Mouse (Mus musculus) layer of hippocampus, adult 18-20 months (tissue): ENCODE measurements around the gene Hdgfl3. TPM values are rescaled to one million over a fixed set of nuclear protein-coding genes. Genes with fewer than 3 reads are reported as not detected.

Experiments
- DNase-seq, 2 experiments: peaks; one replicate each; pipeline ENCODE4 v3.0.0; 2022; ENCODE audit warnings: low spot score in 2 of 2
- long read RNA-seq: library from polyadenylated mRNA; stranded (forward); transcript quantifications from one replicate; pipeline ENCODE4 v2.0.0, GENCODE M21; 2021
- total RNA-seq, 2 experiments: library from RNA; stranded (reverse); gene quantifications; 2 replicates each; pipeline ENCODE4 v1.2.3; 2021

The Hdgfl3 gene
- 10 to 100 TPM; 61.4 to 62.0 TPM for total RNA-seq
- long read RNA-seq, full-length matches to known transcripts, result 48 of 64 reads
- long read RNA-seq, partial matches to known transcripts, result 2 of 64 reads
- long read RNA-seq, other reads (novel, unspliced or antisense), result 14 of 64 reads

DNA sequence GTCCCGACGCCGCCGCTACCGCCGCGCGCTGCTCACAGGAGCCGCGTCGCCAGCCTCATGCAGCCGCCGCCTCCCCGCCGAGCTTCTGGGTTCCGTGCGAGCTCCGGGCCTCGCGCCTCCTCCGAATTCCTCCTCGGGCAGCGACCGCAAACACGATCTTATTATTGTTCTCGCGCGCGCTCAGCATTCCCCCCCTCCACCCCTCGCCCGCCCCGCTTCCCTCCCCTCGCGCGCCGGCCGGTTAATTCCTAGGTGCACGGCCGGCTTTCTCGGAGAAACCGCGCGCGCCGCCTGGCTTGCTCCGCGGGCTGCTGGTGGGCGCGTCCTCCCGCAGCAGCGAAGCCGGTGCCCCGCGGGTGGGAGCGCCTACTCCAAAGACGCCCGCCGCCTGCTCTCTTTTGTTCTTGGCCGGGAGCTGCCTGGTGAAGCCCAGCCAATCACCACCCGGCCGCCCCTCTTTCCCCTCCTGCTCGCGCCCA lies at the start of gene Hdgfl3:
TSS of gene Hdgfl3 (minus strand) at position 207 of the 479 bp plus-strand sequence.
- peak; percentile 70 to 82 for DNase-seq

DNA sequence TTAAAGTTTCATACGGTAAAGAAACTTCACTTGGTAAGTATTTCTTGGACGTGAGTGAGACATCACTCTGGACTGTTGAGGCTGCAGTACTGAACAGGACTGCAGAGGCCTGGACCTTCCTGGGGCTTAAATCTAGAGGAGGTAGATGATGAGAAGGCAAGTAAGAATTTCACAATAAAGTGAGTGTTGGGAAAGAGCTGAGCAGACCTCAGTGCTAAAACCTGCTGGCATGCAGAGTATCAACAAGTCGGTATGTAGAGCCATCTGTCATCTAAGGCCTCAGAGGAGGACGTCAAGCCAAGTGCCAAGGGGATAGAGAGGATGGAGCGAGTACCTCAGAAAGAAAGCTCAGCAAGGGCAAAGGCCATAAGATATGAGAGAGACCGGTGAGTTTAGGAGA lies 49.4 kb upstream of the Hdgfl3 start:
- no peak for DNase-seq

DNA sequence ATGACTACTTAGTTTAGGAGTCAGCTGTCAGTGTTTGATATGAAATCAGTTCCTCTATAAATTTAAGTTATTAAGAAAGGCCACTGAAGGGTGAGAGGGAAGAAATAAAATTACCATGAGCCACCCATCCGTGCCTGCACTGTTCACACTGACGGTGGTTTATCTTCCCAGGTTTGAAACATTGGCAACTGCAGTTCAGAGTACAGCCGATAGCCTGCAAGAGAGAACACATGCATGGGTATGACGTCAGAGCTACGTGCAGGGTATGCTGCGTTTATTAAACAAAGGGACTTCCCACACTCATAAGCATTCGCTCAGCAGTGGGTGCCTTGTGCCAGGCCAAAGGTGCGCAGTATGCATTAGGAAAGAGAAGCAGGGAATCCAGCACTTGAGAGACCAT lies 44.0 kb upstream of the Hdgfl3 start:
- no peak for DNase-seq

DNA sequence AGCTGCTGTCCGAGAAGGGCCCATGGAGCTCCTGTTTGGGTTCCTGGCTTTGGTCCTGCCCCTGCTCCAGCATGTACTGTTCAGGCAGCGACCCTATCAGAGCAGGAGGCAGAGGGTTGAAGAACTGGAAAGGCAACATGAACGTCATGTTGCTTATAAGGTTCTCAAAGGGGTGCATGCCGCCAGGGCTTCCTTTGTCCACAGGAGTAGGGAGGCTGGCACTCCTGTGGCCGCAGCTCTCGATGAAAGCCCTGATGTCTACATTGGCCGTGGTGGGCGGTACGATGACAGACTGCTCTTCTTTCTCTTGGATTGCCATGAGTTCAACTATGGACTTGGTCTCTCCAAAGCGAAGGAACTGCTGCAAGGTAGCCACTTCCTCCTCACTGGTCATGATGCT lies 40.3 kb upstream of the Hdgfl3 start:
- DNase-seq, result no peak

DNA sequence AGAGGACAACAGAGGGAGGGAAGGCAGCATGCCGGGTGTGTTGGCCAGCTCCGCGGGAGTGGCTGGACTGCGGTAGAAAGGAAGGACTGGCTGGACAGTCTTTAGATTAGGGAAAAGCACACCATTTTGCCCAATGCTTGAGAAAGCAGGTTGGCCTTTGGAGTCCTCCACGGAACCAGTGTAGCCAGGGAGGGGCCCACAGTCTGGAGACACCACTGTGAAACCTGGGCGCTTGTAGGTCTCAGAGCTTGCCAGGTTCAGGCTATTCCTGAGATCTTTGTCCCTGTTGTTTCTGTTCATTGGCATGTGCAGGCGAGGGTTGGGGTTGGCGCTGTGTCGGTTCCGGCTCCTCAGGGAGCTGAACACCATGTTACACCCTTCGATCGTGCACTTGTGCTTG lies 39.7 kb upstream of the Hdgfl3 start:
- DNase-seq, result no peak

DNA sequence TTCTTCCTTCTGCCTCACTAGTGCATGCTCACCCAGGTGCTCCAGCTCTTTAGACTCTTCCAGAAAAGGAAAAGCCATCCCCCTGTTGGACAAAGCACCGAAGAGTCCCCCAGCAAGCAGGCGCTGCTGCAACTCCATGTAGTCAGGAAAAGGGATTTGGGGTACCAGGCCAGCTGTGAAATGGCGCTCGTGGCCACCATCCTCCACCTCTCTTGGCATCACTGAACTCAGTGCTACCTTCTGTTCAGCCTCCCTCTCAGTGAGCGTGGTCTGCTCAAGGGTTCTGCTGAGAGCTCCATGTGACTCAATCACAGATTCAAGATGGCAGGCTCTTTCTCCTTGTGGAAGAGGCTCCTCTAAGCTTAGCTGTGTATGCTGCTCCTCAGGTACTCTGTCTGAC lies 39.1 kb upstream of the Hdgfl3 start:
- no peak for DNase-seq

DNA sequence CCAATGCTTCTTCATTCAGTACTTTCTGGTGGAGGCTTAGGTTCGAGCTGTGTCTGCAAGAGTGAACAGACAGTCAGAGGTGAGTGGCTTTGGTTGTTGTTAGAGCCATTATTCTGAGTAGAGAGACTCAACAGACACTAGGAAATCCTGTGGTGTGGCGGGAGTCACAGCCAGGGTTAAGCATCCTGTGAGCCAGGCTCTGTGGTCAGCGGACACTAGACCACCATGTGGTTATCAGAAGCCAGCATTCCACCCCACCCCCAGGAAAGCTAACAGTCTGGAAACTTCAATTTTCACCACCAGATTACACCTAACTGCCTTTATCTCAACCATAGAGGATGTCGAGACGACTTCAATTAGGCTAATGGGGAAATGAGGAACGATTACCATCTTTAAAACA lies 34.7 kb upstream of the Hdgfl3 start:
- DNase-seq, result no peak

DNA sequence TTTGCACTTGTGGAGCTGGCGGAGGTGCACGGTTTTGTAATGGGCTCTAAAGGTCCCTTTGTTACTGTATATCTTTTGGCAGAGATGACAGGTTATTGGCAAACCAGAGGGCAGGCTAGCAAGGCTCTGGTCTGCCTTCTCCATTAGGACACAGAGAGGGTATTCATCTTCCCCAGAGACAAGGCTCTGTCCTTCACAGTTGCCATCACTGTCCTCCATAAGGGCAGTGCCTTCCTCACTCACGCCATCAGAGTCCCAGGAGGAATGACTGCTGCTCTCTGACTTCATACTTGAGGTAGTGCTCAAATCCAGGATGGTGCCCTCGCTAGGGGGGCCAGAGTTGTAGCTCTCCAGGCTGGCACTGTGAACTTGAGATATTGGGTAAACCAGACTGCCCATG lies 34.2 kb upstream of the Hdgfl3 start:
- no peak for DNase-seq

DNA sequence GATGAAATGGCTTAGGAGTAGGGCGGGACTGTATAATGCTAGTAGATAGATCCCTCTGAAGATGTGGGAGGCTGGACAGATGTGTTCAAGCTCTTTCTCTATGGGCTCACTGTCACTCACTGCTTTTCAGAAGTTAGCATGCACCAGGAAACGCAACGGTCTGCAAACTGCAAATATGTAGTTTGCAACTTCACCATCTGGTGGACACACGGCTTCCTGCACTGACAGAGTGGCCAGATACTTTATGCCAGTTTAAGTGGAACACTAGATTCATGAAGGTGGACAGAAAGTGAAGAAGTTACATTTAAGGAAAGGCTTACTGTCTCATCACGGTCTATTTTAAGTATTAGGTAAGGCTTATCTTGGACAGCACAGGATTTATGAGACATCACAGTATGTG lies 31.9 kb upstream of the Hdgfl3 start:
- no peak for DNase-seq

DNA sequence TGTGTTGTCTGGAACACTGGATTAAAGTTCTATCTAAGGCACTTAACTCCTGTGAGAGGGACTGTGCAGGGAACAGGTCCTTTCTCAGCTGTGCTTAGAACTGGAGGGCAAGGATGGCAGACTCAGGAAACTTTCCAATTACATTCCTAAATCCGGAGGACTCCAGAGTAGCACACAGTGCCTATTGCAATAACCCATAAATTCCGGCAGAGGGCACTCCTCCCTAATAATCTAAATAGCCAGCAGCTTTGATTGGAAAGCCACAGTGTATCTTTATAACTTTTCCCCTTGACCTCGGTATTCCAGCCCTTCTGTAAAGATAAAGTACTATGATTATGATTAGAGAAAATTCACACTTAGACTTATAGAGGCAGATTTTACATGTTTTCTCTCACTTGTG lies 25.4 kb upstream of the Hdgfl3 start:
- DNase-seq, result peak in 1 of 2 experiments; percentile 63

DNA sequence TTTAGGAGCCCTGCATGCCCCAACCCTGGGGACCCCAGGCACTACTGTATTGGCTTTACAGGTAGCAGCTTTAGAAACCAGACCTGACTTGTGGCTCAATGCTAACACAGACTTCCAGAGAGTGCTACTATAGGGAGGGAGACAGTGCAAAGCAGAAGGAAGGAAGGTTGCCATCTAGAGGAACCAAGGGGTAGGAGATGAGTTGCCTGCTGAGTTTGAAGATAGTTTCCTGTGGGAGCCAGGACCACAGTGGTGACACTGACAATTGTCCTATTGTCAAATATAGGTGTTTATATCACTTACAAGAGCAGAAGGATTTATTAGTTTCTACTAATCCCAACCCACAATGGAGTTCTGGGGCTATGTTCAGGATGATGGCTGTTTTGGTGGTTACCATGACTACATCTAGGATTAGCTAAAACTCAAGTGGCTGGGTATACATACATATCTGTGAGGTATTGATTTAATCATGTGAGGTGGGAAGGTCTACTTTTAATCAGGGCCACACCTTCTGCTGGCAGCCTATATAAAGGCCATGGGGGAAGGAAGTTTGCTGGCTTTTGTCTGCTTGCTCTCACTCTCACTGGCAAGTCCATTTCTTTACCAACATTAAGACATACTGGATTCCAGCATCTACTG lies 20.1 kb upstream of the Hdgfl3 start:
- DNase-seq, result peak in 1 of 2 experiments; percentile 62

DNA sequence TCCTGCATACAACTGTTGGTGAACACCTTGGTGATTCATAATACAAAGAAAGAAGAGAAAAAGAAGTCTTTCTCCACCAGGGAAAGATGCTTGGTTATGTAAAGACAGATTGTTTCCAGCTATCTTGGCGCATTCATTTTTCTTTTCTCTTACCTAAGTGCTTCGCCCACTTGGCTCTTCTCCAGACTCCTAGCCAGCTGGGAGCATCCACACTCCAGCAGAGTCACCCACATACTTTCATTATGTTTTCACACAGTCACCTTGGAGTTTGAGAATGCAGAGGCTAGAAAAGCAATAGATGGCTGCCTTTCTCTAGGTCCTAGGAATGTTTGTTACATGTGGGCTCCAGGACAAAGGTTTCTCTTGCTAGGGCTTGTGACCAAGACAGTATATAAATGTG lies 16.2 kb upstream of the Hdgfl3 start:
- DNase-seq, result no peak

DNA sequence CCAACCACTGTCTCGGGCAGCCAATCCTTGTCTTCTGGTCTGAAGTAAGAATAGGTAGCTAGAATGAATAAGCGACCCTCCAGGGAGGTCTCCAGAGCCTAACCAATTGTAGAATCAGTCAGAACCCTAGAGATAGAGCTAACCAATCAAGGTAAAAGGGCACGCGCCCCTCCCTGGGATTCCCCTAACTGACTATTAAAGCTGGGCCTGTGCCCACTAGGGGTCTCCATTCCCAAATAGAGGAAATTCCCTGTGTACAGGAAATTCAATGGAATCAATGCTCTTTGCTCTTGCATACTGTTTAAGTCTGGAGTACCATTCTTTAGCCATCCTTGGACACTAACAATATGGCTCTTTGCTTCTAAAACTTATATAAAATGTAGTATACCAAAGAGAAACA lies 11.1 kb upstream of the Hdgfl3 start:
- DNase-seq, result no peak

DNA sequence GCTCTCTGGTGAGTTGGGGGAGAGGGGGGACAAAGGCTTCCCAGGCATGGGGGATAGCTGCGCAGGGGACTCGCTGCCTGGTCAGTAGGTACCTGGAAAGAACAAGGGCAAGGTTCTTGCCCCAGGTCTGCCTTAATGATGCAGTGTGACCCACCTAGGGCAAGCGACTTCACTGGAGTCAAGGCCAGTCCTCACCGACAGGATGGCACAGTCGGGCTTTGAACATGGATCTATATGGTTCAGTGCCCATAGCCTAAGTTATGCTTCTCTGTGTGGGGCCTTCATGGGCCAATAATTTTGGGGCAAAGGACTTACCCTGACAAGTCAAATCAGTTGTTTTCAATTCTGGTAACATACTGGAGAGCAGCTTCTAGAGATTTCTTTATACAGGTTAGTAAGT lies 533 bp upstream of the Hdgfl3 start:
- no peak for DNase-seq

DNA sequence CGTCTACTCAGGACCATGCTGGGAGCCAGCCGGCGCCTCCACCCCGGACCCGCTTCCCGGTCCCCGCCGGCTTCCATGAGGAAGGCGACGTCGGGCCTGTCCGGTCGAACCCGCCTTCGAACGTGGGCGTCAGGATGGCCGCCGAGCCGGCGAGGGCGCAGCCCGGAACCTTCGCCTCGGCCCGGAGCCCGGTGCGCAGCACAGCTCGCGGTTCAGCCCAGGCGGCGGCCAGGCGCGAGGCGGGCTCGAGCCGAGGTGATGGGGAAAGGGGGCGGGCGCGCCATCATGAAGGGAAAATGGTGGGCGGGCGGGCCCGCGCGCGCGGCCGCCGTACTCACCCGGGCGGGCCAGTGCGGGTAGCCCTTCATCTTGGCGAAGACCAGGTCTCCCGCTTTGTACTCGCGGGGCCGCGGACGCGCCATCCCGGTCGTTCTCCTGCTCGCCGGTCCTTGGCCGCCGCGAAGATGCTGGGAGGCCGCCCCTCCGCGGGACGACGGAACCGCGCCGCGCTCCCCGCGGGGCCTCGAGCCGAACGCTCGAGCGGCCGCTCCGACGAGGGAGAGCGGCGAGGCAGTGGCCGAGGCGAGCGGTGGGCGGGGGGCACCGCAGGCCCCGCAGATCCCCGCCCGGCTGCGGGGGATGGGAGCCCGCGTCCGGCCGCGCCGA lies 539 bp downstream of the Hdgfl3 start:
- DNase-seq, result peak; percentile 33 to 69

DNA sequence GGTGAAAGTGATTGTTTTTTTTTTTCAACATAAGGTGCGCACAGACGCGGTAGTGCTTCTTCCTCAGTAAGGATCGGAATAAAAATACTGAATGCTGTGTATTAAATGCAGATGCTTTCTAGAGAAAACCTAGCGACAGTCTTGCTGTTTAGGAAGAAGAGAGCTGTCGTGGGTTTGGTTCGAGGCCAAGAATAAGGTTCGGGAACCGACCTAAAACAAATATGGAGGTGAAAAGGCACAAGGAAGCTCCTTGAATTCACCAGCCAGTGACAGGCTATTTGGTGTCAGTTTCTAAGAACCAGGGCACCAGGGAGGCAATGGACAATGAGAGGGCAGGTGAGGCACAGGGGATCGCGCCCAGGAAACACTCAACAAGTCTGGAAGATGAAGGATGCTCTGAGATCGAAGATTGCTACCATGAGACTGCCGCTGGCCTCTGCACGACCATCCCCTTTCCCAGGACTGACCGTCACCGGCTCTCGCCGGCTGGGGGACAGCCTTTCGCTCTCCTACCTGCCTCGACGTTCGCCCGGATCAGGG lies 1.1 kb downstream of the Hdgfl3 start:
- DNase-seq, result no peak

DNA sequence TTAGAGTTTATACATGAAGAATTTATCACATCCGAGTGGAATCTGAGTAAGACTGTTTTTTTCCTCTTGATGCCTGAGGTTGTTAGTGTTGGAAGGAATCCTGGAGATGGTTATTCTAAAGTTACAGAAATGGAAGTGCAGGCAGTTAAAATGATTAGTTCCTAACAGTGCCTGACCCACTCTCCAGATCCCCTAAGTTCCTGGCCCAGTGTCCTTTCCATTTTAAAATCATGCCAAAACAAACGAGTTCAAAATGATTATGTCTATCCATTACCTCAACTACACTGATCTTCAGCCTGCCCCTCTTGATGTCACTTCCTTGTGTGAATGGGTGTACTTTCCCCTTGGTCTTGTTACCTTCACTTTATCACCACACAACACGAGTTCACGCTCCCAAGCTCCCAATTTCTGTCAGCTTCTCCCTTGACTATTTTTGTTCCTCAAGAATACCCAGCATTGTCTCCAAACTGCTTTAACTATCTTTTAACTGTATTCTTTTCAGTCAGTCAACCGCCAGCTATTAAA lies 1.7 kb downstream of the Hdgfl3 start:
- no peak for DNase-seq

DNA sequence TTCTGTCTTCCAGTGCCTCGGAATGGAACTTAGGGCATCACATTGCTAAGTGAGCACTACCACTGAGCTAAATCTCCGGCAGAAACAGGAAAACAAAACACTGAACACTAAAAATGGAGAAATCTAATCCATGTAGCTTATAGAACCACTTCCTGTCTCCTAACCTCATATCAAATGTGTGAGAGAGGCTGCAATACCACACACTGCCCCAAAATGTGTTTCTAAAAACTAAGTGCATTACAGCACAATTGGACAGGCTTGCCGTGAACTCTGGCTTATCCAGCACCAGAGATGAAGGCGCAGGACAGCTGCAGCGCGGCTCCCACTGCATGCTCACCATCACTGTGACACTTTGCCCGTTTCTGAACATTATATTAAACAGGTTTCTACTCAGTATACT lies 5.3 kb downstream of the Hdgfl3 start:
- no peak for DNase-seq

DNA sequence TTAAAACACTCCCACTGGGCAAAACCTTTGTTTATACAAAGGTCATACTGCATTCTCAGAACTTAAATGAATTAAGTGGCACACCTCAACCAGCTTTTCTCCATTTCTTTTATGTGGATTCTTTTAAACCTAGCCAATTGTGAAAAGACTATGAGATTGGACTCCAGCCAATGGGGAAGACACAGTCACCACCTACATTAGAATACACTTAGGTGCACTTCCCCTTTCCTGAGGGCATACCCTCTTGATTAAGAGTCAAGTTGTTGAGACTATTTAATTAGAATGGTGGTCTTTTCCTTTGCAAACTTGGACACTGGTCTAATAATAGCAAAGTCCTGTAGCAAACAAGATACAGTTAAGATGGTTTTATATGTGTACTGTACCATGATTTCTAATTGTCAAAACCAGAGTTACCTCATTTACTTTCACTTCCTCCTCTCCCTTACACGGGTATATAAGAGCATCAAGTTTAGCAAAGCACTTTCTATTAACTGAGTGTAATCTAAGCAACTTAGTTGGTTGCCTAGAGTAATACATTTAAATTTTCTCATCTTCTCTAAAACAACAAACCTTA lies 12.8 kb downstream of the Hdgfl3 start:
- no peak for DNase-seq

DNA sequence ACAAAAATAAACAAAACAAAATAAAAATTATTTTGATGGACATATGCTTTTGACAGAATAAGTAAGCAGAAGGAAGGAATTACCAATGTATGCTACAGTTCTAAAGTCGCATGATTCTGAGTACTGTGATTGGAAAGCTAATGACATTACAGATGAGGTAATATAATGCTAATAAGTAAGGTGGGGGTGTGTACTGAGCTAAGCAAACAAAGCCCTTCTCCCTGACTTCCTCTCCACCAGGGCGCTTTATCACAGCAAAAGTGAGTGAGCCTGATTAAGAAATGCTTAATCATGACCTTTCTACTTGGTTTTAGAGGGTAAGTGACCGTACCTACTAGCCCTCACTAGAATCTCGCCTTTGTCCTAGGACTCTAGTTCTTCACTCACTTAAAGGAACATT lies 14.0 kb downstream of the Hdgfl3 start:
- DNase-seq, result no peak

DNA sequence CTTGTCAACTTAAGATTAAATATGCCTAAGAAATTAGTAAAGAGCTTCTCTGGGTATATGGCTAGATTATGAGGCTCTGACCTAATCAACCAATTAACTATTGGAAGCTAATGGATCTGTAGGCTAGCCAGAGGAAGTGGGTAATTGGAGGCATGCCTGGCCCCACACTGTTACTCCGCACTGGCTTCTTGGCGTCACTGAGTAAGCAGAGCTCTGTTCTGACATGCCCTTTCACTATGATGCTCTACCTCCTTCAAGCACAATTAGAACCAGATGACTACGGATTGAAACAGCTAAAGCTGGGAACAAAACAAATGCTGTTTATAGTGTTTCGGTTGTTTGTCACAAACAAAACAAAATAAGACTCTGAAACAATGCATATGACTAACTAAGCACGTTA lies 16.0 kb downstream of the Hdgfl3 start:
- no peak for DNase-seq

DNA sequence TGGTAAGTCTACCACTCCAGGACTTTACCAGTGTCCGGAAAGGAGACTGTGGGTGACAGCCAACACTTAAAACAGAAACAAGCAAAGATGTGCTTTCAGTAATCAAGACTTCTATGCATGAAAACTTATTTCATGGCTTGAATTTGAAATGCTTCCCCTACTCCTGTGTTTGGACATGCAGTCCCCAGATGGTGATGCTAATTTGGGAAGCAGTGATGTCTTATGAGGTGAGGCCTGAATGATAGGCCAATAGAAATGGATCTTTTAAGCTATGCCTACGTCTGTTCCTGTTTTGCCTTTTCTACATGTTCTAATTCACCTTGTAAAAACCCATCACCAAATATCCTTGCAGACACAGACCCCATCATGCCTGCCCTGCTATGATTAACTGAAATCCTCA lies 29.3 kb downstream of the Hdgfl3 start:
- no peak for DNase-seq
